Mouse (Mus musculus): ENCODE measurements around the gene Gm4177.
"Not testable (repeated sequence)": the region's sequence is repeated elsewhere in the genome, so short reads cannot be mapped to it uniquely, and the experiment has no call there.

Gm4177 gene

DNA sequence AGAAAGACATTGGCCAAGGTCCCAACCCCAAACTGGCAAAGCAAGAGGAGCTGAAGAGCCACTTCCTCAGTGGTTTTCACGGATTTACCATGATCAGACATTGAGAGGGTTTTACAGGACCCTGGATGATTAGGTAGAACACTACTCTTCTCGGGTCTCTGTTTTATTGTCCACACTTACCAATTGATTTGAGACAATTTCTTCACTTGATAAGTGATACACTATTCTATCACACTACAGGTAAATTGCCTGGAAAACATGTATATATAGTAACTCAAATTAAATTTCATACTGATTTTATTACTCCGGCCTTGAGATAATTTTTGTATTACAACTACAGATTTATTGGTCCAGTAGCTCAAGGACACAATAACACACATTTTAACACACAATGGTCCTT is at the start of gene Gm4177:
Gene Gm4177 (minus strand): TSS at position 101 of the 400 bp plus-strand sequence.
- not testable (repeated sequence) for DNase-seq

DNA sequence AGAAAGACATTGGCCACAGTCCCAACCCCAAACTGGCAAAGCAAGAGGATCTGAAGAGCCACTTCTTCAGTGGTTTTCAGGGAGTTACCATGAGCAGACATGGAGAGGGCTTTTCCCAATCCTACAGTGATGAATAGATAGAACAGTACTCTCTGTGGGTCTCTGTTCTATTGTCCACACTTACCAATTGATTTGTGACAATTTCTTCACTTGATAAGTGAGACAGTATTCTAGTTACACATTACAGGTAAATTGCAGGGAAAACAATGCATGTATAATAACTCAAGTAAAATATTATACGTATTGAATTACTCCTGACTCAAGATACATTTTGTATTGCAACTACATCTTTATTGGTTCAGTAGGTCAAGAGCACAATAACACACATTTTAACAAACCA is 47.6 kb upstream of the Gm4177 start, which contains the start of gene Gm5725:
Gene Gm5725 (minus strand): TSS at position 101 of the 400 bp plus-strand sequence.
- not testable (repeated sequence) for DNase-seq

DNA sequence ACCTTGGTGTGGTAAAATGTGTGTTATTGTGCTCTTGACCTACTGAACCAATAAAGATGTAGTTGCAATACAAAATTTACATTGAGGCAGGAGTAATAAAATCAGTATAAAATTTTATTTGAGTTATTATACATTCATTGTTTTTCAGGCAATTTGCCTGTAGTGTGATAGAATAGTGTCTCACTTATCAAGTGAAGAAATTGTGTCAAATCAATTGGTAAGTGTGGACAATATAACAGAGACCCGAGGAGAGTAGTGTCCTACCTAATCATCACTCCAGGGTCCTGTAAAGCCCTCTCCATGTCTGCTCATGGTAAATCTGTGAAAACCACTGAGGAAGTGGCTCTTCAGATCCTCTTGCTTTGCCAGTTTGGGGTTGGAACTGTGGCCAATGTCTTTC is 35.5 kb upstream of the Gm4177 start, which contains the start of gene Vmn1r135:
Gene Vmn1r135 (plus strand): TSS at position 301 of the 400 bp plus-strand sequence.
- DNase-seq: not testable (repeated sequence)

DNA sequence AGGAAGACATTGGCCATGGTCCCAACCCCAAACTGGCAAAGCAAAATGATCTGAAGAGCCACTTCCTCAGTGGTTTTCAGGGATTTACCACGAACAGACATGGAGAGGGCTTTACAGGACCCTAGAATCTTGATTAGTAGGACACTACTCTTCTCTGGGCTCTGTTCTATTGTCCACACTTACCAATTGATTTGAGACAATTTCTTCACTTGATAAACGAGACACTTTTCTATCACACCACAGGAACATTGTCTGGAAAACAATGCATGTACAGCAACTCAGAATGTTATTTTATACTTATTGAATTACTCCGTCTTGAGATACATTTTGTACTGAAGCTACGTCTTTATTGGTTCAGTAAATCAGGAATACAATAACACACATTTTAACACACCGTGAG is 35.2 kb downstream of the Gm4177 start, which contains the start of gene Gm4175:
Gene Gm4175 (minus strand): TSS at position 101 of the 400 bp plus-strand sequence.
- DNase-seq: not testable (repeated sequence)

Data from liver (tissue).